Mouse (Mus musculus): ENCODE data around the gene Pars2. TPM values are rescaled to one million over a fixed set of nuclear protein-coding genes. Genes with fewer than 3 reads are reported as not detected.

Gene Pars2
- polyA plus RNA-seq, 1 experiment: 4.7 TPM

DNA sequence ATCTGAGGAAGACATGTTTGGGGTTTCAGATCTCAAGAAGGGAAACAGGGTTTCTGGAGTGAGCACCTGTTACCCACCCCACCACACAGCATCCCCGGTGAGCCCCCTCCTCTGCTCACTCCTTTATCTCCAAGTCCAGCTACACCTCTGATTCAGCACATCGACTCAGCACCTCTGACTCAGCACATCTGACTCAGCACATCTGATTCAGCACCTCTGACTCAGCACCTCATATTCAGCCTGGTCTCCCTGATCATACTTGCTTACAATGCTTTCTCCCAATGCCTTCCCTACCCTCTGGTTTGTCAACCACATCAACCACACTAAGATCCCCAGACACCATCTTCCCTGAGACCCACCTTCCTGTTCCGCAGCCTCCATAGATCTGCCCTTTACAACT, 37.3 kb upstream of the Pars2 start:
- Histone ChIP-seq H3K79me2 (ENCODE audit: control insufficient read depth, insufficient read depth) (no peaks in the 10 kb centered on the region), H3K4me2 (ENCODE audit: low read depth) (peak overlapping the region; percentile 15), H3K4me3 (no peak overlapping the region), H3ac (ENCODE audit: control insufficient read depth, insufficient read length) (no peak overlapping the region), H3K36me3 (ENCODE audit: control insufficient read depth, insufficient read depth) (no peaks in the 10 kb centered on the region), H3K27me3 (ENCODE audit: control insufficient read depth, insufficient read depth, insufficient read length) (no peaks in the 10 kb centered on the region)
- TF ChIP-seq TCF12 (IDR thresholded peaks at IDR 0.05; ENCODE audit: insufficient read depth, poor library complexity, severe bottlenecking): no peak
- TF ChIP-seq CEBPB (IDR thresholded peaks at IDR 0.05; ENCODE audit: insufficient read depth, poor library complexity, severe bottlenecking): no peak
- no peak for TF ChIP-seq USF1 (IDR thresholded peaks at IDR 0.05; ENCODE audit: low read depth)
- TF ChIP-seq E2F4 (IDR thresholded peaks at IDR 0.05; ENCODE audit: insufficient read depth): no peak
- TF ChIP-seq TCF3 (IDR thresholded peaks at IDR 0.05; ENCODE audit: insufficient read length, low read depth): no peak
- no peak for TF ChIP-seq POLR2AphosphoS2 (IDR thresholded peaks at IDR 0.05; ENCODE audit: insufficient read length, low read depth)
- TF ChIP-seq SRF (IDR thresholded peaks at IDR 0.05; ENCODE audit: control insufficient read depth, insufficient read length, low read depth): no peak
- no peak for TF ChIP-seq POLR2A (IDR thresholded peaks at IDR 0.05; ENCODE audit: insufficient read length, low read depth)
- TF ChIP-seq REST (IDR thresholded peaks at IDR 0.05; ENCODE audit: insufficient read depth, insufficient read length): no peak

DNA sequence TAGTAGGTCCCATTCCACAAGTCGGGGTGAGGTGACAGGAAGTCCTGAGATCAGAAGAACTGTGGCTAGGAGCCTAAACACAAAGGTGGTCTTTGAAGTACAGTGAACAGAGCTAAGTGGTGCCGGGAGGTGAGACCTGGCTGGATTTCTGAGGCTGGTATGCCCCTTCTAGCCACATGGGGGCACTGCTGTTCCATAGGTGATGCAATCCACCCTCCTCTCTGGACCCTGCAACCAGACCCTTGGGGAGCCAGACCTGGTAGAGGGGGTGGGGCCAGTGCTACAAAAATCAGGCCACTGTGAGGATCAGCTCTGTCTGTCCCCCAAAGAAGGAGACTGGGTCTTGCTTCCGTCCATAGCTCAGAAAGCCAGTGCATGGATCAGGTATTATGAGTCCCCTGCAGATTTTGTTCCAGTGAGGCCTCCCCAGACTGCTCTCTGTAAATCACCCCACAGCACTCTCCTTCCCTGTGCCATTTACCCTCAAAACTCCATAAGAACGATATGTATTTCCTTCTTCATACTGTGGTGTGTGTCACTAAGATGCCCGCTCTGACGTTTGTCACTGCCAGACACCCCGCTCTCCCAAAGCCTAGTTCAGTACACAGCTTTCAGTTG, 36.6 kb upstream of the Pars2 start:
- Histone ChIP-seq H3K4me3 (no peak overlapping the region), H3K27me3 (ENCODE audit: control insufficient read depth, insufficient read depth, insufficient read length) (no peaks in the 10 kb centered on the region), H3K79me2 (ENCODE audit: control insufficient read depth, insufficient read depth) (no peaks in the 10 kb centered on the region), H3ac (ENCODE audit: control insufficient read depth, insufficient read length) (no peak overlapping the region), H3K4me2 (ENCODE audit: low read depth) (no peak overlapping the region), H3K36me3 (ENCODE audit: control insufficient read depth, insufficient read depth) (no peaks in the 10 kb centered on the region)
- peak; percentile 65; the same call in 1 of the 2 replicates for TF ChIP-seq CEBPB (IDR thresholded peaks at IDR 0.05; ENCODE audit: insufficient read depth, poor library complexity, severe bottlenecking)
- no peak for TF ChIP-seq MAX (IDR thresholded peaks at IDR 0.05; ENCODE audit: low read depth)

DNA sequence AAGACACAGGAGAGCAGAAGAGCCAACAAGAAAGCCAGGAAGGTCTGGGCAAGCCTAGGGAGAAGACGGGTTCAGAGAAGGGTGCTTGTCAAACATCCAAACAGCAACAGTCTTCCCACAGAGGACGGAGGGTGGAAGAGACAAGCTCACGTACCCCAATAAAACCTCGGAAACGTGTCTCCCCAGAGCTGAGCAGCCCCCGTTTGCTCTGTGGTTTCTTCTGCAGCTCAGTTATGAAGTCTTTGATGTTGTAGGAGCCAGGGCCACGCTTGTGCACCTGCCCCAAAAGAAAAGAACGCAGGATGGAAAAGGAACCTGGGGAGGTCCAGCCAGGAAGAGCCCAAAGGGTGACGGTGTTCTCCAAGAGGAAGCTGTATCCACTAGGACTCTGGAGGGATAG, 36.0 kb upstream of the Pars2 start:
- TF ChIP-seq USF1 (IDR thresholded peaks at IDR 0.05; ENCODE audit: low read depth): no peak
- TF ChIP-seq MYOD1 (IDR thresholded peaks at IDR 0.05; ENCODE audit: control insufficient read depth in 1 of 3, insufficient read length in 2 of 3, low read depth in 2 of 3): no peak
- no peak for TF ChIP-seq POLR2AphosphoS2 (IDR thresholded peaks at IDR 0.05; ENCODE audit: insufficient read length, low read depth)
- no peak for TF ChIP-seq E2F4 (IDR thresholded peaks at IDR 0.05; ENCODE audit: insufficient read depth)
- TF ChIP-seq TCF12 (IDR thresholded peaks at IDR 0.05; ENCODE audit: insufficient read depth, poor library complexity, severe bottlenecking): no peak
- no peak overlapping the region for H3K4me3 ChIP-seq
- H3ac ChIP-seq (ENCODE audit: control insufficient read depth, insufficient read length): no peak overlapping the region
- no peaks in the 10 kb centered on the region for H3K36me3 ChIP-seq (ENCODE audit: control insufficient read depth, insufficient read depth)
- no peaks in the 10 kb centered on the region for H3K27me3 ChIP-seq (ENCODE audit: control insufficient read depth, insufficient read depth, insufficient read length)
- H3K79me2 ChIP-seq (ENCODE audit: control insufficient read depth, insufficient read depth): no peaks in the 10 kb centered on the region
- H3K4me2 ChIP-seq (ENCODE audit: low read depth): no peak overlapping the region

- Histone ChIP-seq H3ac (ENCODE audit: control insufficient read depth, insufficient read length) (no peak overlapping the region), H3K27me3 (ENCODE audit: control insufficient read depth, insufficient read depth, insufficient read length) (no peaks in the 10 kb centered on the region), H3K4me3 (no peak overlapping the region), H3K36me3 (ENCODE audit: control insufficient read depth, insufficient read depth) (no peaks in the 10 kb centered on the region), H3K79me2 (ENCODE audit: control insufficient read depth, insufficient read depth) (no peaks in the 10 kb centered on the region), H3K4me2 (ENCODE audit: low read depth) (no peak overlapping the region)
- TF ChIP-seq USF1 (IDR thresholded peaks at IDR 0.05; ENCODE audit: low read depth) (no peak), POLR2A (IDR thresholded peaks at IDR 0.05; ENCODE audit: insufficient read length, low read depth) (no peak), TCF3 (IDR thresholded peaks at IDR 0.05; ENCODE audit: insufficient read length, low read depth) (no peak), SRF (IDR thresholded peaks at IDR 0.05; ENCODE audit: control insufficient read depth, insufficient read length, low read depth) (no peak), E2F4 (IDR thresholded peaks at IDR 0.05; ENCODE audit: insufficient read depth) (no peak), MYOG (IDR thresholded peaks at IDR 0.05; ENCODE audit: control insufficient read depth in 1 of 3, insufficient read depth in 1 of 3, insufficient read length in 2 of 3, low read depth in 2 of 3) (no peak), TCF12 (IDR thresholded peaks at IDR 0.05; ENCODE audit: insufficient read depth, poor library complexity, severe bottlenecking) (no peak), MAX (IDR thresholded peaks at IDR 0.05; ENCODE audit: low read depth) (no peak), MYOD1 (IDR thresholded peaks at IDR 0.05; ENCODE audit: control insufficient read depth in 1 of 3, insufficient read length in 2 of 3, low read depth in 2 of 3) (no peak), CEBPB (IDR thresholded peaks at IDR 0.05; ENCODE audit: insufficient read depth, poor library complexity, severe bottlenecking) (no peak), REST (IDR thresholded peaks at IDR 0.05; ENCODE audit: insufficient read depth, insufficient read length) (no peak), POLR2AphosphoS2 (IDR thresholded peaks at IDR 0.05; ENCODE audit: insufficient read length, low read depth) (no peak)
Observed at GRCm38 (mm10) chr4:106615637-106616036, 35.2 kb upstream of the Pars2 start.

DNA sequence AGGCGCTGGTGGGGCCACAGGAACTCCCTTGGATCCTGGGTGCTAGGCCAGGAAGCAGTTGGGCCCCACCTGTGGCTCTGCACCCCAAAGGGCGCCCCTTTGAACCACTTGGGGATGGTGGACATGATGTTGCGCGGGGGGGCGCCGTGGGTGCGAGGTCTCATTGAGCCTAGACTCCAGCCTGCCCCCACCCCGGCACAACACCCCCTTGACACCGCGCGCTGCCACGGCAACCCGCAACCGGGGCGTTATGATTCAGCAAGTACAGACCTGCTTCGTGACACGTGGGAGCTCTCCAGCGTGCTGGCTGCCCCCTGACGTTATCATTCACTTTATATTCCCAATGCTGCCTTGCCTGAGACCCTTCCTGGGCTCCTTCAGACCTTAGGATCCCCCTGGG, 33.8 kb upstream of the Pars2 start, which contains the start of gene Lexm:
TSS of gene Lexm (minus strand) at position 186 of the 400 bp plus-strand sequence.
- Histone ChIP-seq H3K4me2 (ENCODE audit: low read depth) (no peak within 1 kb of the TSS), H3K36me3 (ENCODE audit: control insufficient read depth, insufficient read depth) (no peaks in the 10 kb centered on the region), H3K4me3 (no peak within 1 kb of the TSS), H3ac (ENCODE audit: control insufficient read depth, insufficient read length) (no peak within 1 kb of the TSS), H3K79me2 (ENCODE audit: control insufficient read depth, insufficient read depth) (no peaks in the 10 kb centered on the region), H3K27me3 (ENCODE audit: control insufficient read depth, insufficient read depth, insufficient read length) (peaks cover 8% of the 10 kb centered on the region)
- TF ChIP-seq REST (IDR thresholded peaks at IDR 0.05; ENCODE audit: insufficient read depth, insufficient read length): peak; percentile 76
- TF ChIP-seq E2F4 (IDR thresholded peaks at IDR 0.05; ENCODE audit: insufficient read depth): no peak
